Mouse (Mus musculus): Measurements from ENCODE around the gene Itpr2. TPM values are rescaled to one million over a fixed set of nuclear protein-coding genes. Genes with fewer than 3 reads are reported as not detected.

The Itpr2 gene
- polyA plus RNA-seq, 1 experiment from 2014 or later, result 9.3 TPM

- H3K27ac ChIP-seq, result no peak overlapping the region
- no peak overlapping the region for H3K9ac ChIP-seq
- no peak overlapping the region for H3K4me2 ChIP-seq
- H3K4me3 ChIP-seq, result no peak overlapping the region
- no peaks in the 10 kb centered on the region for H3K27me3 ChIP-seq (replicated peaks)
- no peak for ATAC-seq (replicated peaks)
- H3K4me1 ChIP-seq, result no peaks in the 10 kb centered on the region
- no peaks in the 10 kb centered on the region for H3K36me3 ChIP-seq (replicated peaks)
- 84% methylated on average over 14 of the region's 14 CpGs for WGBS
- no peaks in the 10 kb centered on the region for H3K9me3 ChIP-seq
These were observed 331.4 kb downstream of the Itpr2 start for GRCm38 (mm10) chr6:146170603-146171051.

GRCm38 (mm10) chr6:146167207-146167606 is 334.8 kb downstream of the Itpr2 start:
- Histone ChIP-seq H3K9me3 (no peaks in the 10 kb centered on the region), H3K36me3 (replicated peaks) (no peaks in the 10 kb centered on the region), H3K4me3 (no peak overlapping the region), H3K27me3 (replicated peaks) (no peaks in the 10 kb centered on the region), H3K27ac (no peak overlapping the region), H3K4me1 (no peaks in the 10 kb centered on the region), H3K9ac (no peak overlapping the region), H3K4me2 (no peak overlapping the region)
- no peak for ATAC-seq (replicated peaks)
- WGBS, result 85% methylated on average over 5 of the region's 5 CpGs

GRCm38 (mm10) chr6:146159641-146160040 is 342.4 kb downstream of the Itpr2 start:
- H3K4me1 ChIP-seq, result no peaks in the 10 kb centered on the region
- H3K27ac ChIP-seq, result no peak overlapping the region
- no peak overlapping the region for H3K4me3 ChIP-seq
- H3K36me3 ChIP-seq (replicated peaks), result no peaks in the 10 kb centered on the region
- H3K27me3 ChIP-seq (replicated peaks), result no peaks in the 10 kb centered on the region
- 53% methylated on average over 4 of the region's 4 CpGs for WGBS
- ATAC-seq (replicated peaks), result no peak
- no peak overlapping the region for H3K9ac ChIP-seq
- H3K9me3 ChIP-seq, result no peaks in the 10 kb centered on the region
- H3K4me2 ChIP-seq, result no peak overlapping the region

- H3K4me2 ChIP-seq, result no peak overlapping the region
- no peaks in the 10 kb centered on the region for H3K27me3 ChIP-seq (replicated peaks)
- no peak overlapping the region for H3K27ac ChIP-seq
- no peak for ATAC-seq (replicated peaks)
- 95% methylated on average over 12 of the region's 12 CpGs for WGBS
- H3K4me3 ChIP-seq, result no peak overlapping the region
- H3K9me3 ChIP-seq, result no peaks in the 10 kb centered on the region
- H3K4me1 ChIP-seq, result no peaks in the 10 kb centered on the region
- no peak overlapping the region for H3K9ac ChIP-seq
- no peaks in the 10 kb centered on the region for H3K36me3 ChIP-seq (replicated peaks)
These were observed 343.3 kb downstream of the Itpr2 start for GRCm38 (mm10) chr6:146158717-146159116.

GRCm38 (mm10) chr6:146157983-146158535 is 344.0 kb downstream of the Itpr2 start:
- Histone ChIP-seq H3K4me1 (no peaks in the 10 kb centered on the region), H3K4me3 (no peak overlapping the region), H3K27me3 (replicated peaks) (no peaks in the 10 kb centered on the region), H3K27ac (no peak overlapping the region), H3K9ac (no peak overlapping the region), H3K4me2 (no peak overlapping the region), H3K36me3 (replicated peaks) (no peaks in the 10 kb centered on the region), H3K9me3 (no peaks in the 10 kb centered on the region)
- no peak for ATAC-seq (replicated peaks)
- whole genome bisulfite sequencing, result 80% methylated on average over 8 of the region's 8 CpGs

- H3K9me3 ChIP-seq, result no peaks in the 10 kb centered on the region
- ATAC-seq (replicated peaks), result no peak
- no peak overlapping the region for H3K4me3 ChIP-seq
- H3K9ac ChIP-seq, result no peak overlapping the region
- H3K4me1 ChIP-seq, result no peaks in the 10 kb centered on the region
- no peaks in the 10 kb centered on the region for H3K36me3 ChIP-seq (replicated peaks)
- 95% methylated on average over 14 of the region's 14 CpGs for WGBS
- no peaks in the 10 kb centered on the region for H3K27me3 ChIP-seq (replicated peaks)
- no peak overlapping the region for H3K4me2 ChIP-seq
- H3K27ac ChIP-seq, result no peak overlapping the region
These were observed 344.9 kb downstream of the Itpr2 start for GRCm38 (mm10) chr6:146157099-146157498.

- Histone ChIP-seq H3K36me3 (replicated peaks) (no peaks in the 10 kb centered on the region), H3K4me2 (no peak overlapping the region), H3K27me3 (replicated peaks) (no peaks in the 10 kb centered on the region), H3K9ac (no peak overlapping the region), H3K4me1 (no peaks in the 10 kb centered on the region), H3K4me3 (no peak overlapping the region), H3K27ac (no peak overlapping the region), H3K9me3 (no peaks in the 10 kb centered on the region)
- 89% methylated on average over 6 of the region's 6 CpGs for WGBS
- no peak for ATAC-seq (replicated peaks)
These were observed 345.5 kb downstream of the Itpr2 start for GRCm38 (mm10) chr6:146156536-146156935.

- no peaks in the 10 kb centered on the region for H3K4me1 ChIP-seq
- no peak overlapping the region for H3K27ac ChIP-seq
- no peaks in the 10 kb centered on the region for H3K36me3 ChIP-seq (replicated peaks)
- WGBS, result 74% methylated on average over 8 of the region's 8 CpGs
- ATAC-seq (replicated peaks), result no peak
- H3K4me2 ChIP-seq, result no peak overlapping the region
- no peak overlapping the region for H3K4me3 ChIP-seq
- no peaks in the 10 kb centered on the region for H3K27me3 ChIP-seq (replicated peaks)
- no peak overlapping the region for H3K9ac ChIP-seq
- H3K9me3 ChIP-seq, result no peaks in the 10 kb centered on the region
These were observed 346.8 kb downstream of the Itpr2 start for GRCm38 (mm10) chr6:146155156-146155734.

- H3K27ac ChIP-seq, result no peak overlapping the region
- no peak overlapping the region for H3K4me3 ChIP-seq
- no peak overlapping the region for H3K4me2 ChIP-seq
- H3K9me3 ChIP-seq, result no peaks in the 10 kb centered on the region
- WGBS, result 71% methylated on average over 5 of the region's 5 CpGs
- H3K9ac ChIP-seq, result no peak overlapping the region
- no peaks in the 10 kb centered on the region for H3K4me1 ChIP-seq
- H3K36me3 ChIP-seq (replicated peaks), result no peaks in the 10 kb centered on the region
- no peaks in the 10 kb centered on the region for H3K27me3 ChIP-seq (replicated peaks)
- ATAC-seq (replicated peaks), result no peak
These were observed 349.2 kb downstream of the Itpr2 start for GRCm38 (mm10) chr6:146152843-146153242.

GRCm38 (mm10) chr6:146140966-146141585 is 360.9 kb downstream of the Itpr2 start:
- Histone ChIP-seq H3K27me3 (replicated peaks) (no peaks in the 10 kb centered on the region), H3K4me2 (no peak overlapping the region), H3K4me3 (no peak overlapping the region)

GRCm38 (mm10) chr6:146140171-146140570 is 361.9 kb downstream of the Itpr2 start:
- H3K27me3 ChIP-seq (replicated peaks), result no peaks in the 10 kb centered on the region
- ATAC-seq (replicated peaks), result no peak
- 80% methylated on average over 6 of the region's 6 CpGs for WGBS

More at GRCm38 (mm10) chr6:146140966-146141585, 360.9 kb downstream of the Itpr2 start:
- 92% methylated on average over 4 of the region's 4 CpGs for WGBS
- Histone ChIP-seq H3K9ac (no peak overlapping the region), H3K27ac (no peak overlapping the region), H3K36me3 (replicated peaks) (no peaks in the 10 kb centered on the region), H3K4me1 (peaks cover 11% of the 10 kb centered on the region), H3K9me3 (0 out of 2 replicates have a peak, but pooled peaks cover under 1% of the 10 kb centered on the region)
- no peak for ATAC-seq (replicated peaks)

GRCm38 (mm10) chr6:146136646-146137045 is 365.4 kb downstream of the Itpr2 start:
- no peaks in the 10 kb centered on the region for H3K9me3 ChIP-seq
- no peaks in the 10 kb centered on the region for H3K36me3 ChIP-seq (replicated peaks)
- H3K27ac ChIP-seq, result peak overlapping the region; percentile 54
- ATAC-seq (replicated peaks), result peak; percentile 88
- H3K27me3 ChIP-seq (replicated peaks), result no peaks in the 10 kb centered on the region
- no peak overlapping the region for H3K4me2 ChIP-seq
- H3K4me3 ChIP-seq, result no peak overlapping the region
- no peak overlapping the region for H3K9ac ChIP-seq
- H3K4me1 ChIP-seq, result peaks cover 11% of the 10 kb centered on the region
- 9% methylated on average over 4 of the region's 4 CpGs for WGBS

More at GRCm38 (mm10) chr6:146140171-146140570, 361.9 kb downstream of the Itpr2 start:
- no peaks in the 10 kb centered on the region for H3K9me3 ChIP-seq
- H3K4me3 ChIP-seq, result no peak overlapping the region
- peaks cover 11% of the 10 kb centered on the region for H3K4me1 ChIP-seq
- H3K36me3 ChIP-seq (replicated peaks), result no peaks in the 10 kb centered on the region
- no peak overlapping the region for H3K27ac ChIP-seq
- H3K4me2 ChIP-seq, result no peak overlapping the region
- no peak overlapping the region for H3K9ac ChIP-seq

- Histone ChIP-seq H3K9me3 (no peaks in the 10 kb centered on the region), H3K27ac (peak overlapping the region; percentile 54; the same call in 1 of the 2 replicates), H3K36me3 (replicated peaks) (no peaks in the 10 kb centered on the region), H3K27me3 (replicated peaks) (no peaks in the 10 kb centered on the region), H3K4me1 (peaks cover 11% of the 10 kb centered on the region), H3K9ac (no peak overlapping the region), H3K4me2 (no peak overlapping the region), H3K4me3 (no peak overlapping the region)
- ATAC-seq (replicated peaks), result peak; percentile 64
- 20% methylated on average over 7 of the region's 7 CpGs for WGBS
These were observed 365.8 kb downstream of the Itpr2 start for GRCm38 (mm10) chr6:146136244-146136643.

Measured in midbrain, embryonic 15.5 days (tissue).